Mouse (Mus musculus) liver, embryonic 14.5 days (tissue): Measurements from ENCODE around the gene Cilp2.

ENCODE experiments used
- CTCF ChIP-seq: IDR thresholded peaks from 2 replicates; pipeline ENCODE4 v1.5.1; 2016; ENCODE audit warnings: antibody characterized with exemption, low read depth, control low read depth
- EP300 ChIP-seq: IDR thresholded peaks from 2 replicates; pipeline ENCODE4 v1.6.1; 2016; ENCODE audit warnings: antibody characterized with exemption, low read depth

DNA sequence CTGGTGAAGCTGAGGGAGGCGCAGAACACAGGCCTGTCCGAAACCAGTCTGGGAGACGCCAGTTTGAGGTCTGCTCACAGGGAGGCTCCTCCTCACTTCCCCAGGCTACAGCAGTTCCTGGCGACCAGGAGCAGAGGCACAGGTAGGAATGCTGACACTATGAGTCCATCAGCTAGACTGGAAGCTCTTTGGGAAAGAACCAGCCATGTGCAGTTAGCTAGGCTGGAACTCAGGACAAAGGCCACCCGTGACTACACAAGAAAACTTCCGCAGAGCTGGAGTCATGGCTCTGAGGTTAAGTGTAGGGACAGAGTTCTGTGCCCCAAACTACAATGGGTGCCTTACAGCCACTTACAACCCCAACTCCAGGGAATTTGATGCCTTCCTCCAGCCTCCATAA is 10.4 kb upstream of the Cilp2 start:
- TF ChIP-seq CTCF = no peak
- no peak for TF ChIP-seq EP300
